Mouse (Mus musculus) megakaryocyte, embryonic 14.5 days (primary cell): ENCODE measurements around the gene Rpl32.

Experiments used
- FLI1 ChIP-seq: IDR thresholded peaks from 2 replicates; pipeline ENCODE4 v1.6.1; 2012; ENCODE audit warnings: low read length, inconsistent platforms, mixed read lengths
- GATA1 ChIP-seq: IDR thresholded peaks from 3 replicates; pipeline ENCODE4 v1.6.1; 2012; ENCODE audit warnings: mixed read lengths, low read length, inconsistent platforms, borderline replicate concordance

DNA sequence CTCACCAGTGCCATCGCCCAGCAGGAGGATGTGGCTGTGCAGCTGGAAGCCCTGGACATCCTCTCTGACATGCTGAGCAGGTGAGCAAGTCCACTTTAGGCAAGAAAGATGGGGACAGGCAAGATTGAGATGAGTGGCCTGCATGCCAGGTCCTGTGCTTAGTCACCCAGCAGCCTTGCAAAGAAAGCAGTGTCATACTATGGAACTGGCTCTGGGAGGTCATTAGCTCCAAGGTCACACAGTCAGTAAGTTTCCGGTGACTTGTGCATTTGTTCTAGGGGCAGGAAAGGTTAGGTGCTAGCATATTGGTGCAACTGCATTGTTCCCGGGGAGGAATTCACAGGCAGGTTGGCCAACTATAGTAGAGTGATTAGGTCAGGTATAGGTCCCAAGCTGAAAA is 25.8 kb downstream of the Rpl32 start:
- no peak for TF ChIP-seq GATA1
- no peak for TF ChIP-seq FLI1
